Mouse (Mus musculus) intestine, postnatal 0 days (tissue): Measurements from ENCODE around the gene Gm11077. TPM values are rescaled to one million over a fixed set of nuclear protein-coding genes. Genes with fewer than 3 reads are reported as not detected.

Experiments
- ATAC-seq: fragments of 200-750 bp; cut with Nextera tagmentation; 2 replicates; pipeline ENCODE4 v1.8.0; 2017; ENCODE audit warnings: mild to moderate bottlenecking, moderate TSS enrichment, moderate library complexity
- H3K27ac ChIP-seq: fragments of 300-500 bp; sonication (generic); 2 replicates; pipeline ENCODE4 v1.5.1; 2014; ENCODE audit warnings: mild to moderate bottlenecking, low read depth, low read length, moderate library complexity
- H3K27me3 ChIP-seq: fragments of 300-500 bp; sonication (generic); replicated peaks from 2 replicates; pipeline ENCODE4 v1.6.1; 2014; ENCODE audit warnings: low read length, mixed read lengths; ENCODE audit not compliant: control insufficient read depth, insufficient read depth
- H3K36me3 ChIP-seq: fragments of 300-500 bp; sonication (generic); 2 replicates; pipeline ENCODE4 v1.6.1; 2014; ENCODE audit warnings: mild to moderate bottlenecking, moderate library complexity; ENCODE audit not compliant: control insufficient read depth, insufficient read depth
- H3K4me1 ChIP-seq: fragments of 300-500 bp; sonication (generic); replicated peaks from 2 replicates; pipeline ENCODE4 v1.6.1; 2014; ENCODE audit warnings: antibody characterized with exemption, low read length, mixed read lengths; ENCODE audit not compliant: control insufficient read depth, insufficient read depth
- H3K4me2 ChIP-seq: fragments of 300-500 bp; sonication (generic); replicated peaks from 2 replicates; pipeline ENCODE4 v1.6.1; 2014; ENCODE audit warnings: low read depth, mild to moderate bottlenecking, moderate library complexity
- H3K4me3 ChIP-seq: fragments of 300-500 bp; sonication (generic); 2 replicates; pipeline ENCODE4 v1.5.1; 2014; ENCODE audit warnings: low read depth, low read length
- H3K9ac ChIP-seq: fragments of 300-500 bp; sonication (generic); 2 replicates; pipeline ENCODE4 v1.6.1; 2014; ENCODE audit warnings: mild to moderate bottlenecking, low read depth, low read length
- H3K9me3 ChIP-seq: fragments of 300-500 bp; sonication (generic); 2 replicates; pipeline ENCODE4 v1.6.1; 2016; ENCODE audit warnings: mixed run types; ENCODE audit not compliant: control insufficient read depth
- CTCF ChIP-seq: sonication (generic); IDR thresholded peaks from 2 replicates; pipeline ENCODE4 v1.5.1; 2016; ENCODE audit warnings: low read depth, mild to moderate bottlenecking, control low read depth, antibody characterized with exemption, moderate library complexity
- WGBS: fragments of 180-500 bp; shearing (Covaris S2); extraction: QIAGEN DNeasy Blood & Tissue Kit; methylation state at CpG from one replicate; pipeline ENCODE4 v1.1.7; 2014; 5-methylcytosine and 5-hydroxymethylcytosine counted together
- polyA plus RNA-seq: library from polyadenylated mRNA; unstranded; fragments of >200 nt; fragmentation: Nextera tagmentation; extraction: Ambion mirVana; gene quantifications from 2 replicates; pipeline ENCODE4 v1.2.1, GENCODE M21; 2015

Gene Gm11077
- polyA plus RNA-seq, 1 experiment from 2014 or later = not detected

GRCm38 (mm10) chr6:140696192-140696879 is 32.7 kb upstream of the Gm11077 start:
- Histone ChIP-seq H3K4me1 (no peaks in the 10 kb centered on the region), H3K27ac (no peak overlapping the region), H3K9ac (no peak overlapping the region), H3K4me3 (no peak overlapping the region), H3K4me2 (no peak overlapping the region), H3K36me3 (no peaks in the 10 kb centered on the region), H3K27me3 (no peaks in the 10 kb centered on the region), H3K9me3 (no peaks in the 10 kb centered on the region)
- 56% methylated on average over 12 of the region's 12 CpGs for WGBS
- no peak for TF ChIP-seq CTCF
- no peak for ATAC-seq

- Histone ChIP-seq H3K27ac (no peak overlapping the region), H3K9ac (no peak overlapping the region), H3K36me3 (no peaks in the 10 kb centered on the region), H3K27me3 (no peaks in the 10 kb centered on the region), H3K4me1 (no peaks in the 10 kb centered on the region), H3K9me3 (no peaks in the 10 kb centered on the region), H3K4me2 (no peak overlapping the region), H3K4me3 (no peak overlapping the region)
- ATAC-seq = no peak
- WGBS = 85% methylated on average over 11 of the region's 11 CpGs
- TF ChIP-seq CTCF = no peak
Measured at GRCm38 (mm10) chr6:140697994-140698393, 31.1 kb upstream of the Gm11077 start.

DNA sequence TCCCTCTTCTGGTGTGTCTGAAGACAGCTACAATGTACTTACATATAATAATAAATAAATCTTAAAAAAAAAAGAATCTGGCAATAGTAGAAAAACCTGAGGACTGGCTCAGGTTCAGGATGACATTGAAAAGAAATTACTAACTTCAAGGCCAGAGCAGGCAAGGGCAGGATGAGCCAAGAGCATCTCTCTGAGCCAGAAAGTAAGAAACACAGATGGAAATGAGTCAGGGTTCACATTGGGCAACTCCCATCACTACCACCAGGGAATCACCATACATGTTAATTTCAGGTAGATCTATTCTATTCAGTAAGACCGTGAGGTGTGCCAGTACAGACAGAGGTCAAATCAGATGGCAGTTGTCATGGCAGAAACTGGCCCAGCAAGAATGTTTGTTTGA is 30.5 kb upstream of the Gm11077 start:
- no peak overlapping the region for H3K4me3 ChIP-seq

DNA sequence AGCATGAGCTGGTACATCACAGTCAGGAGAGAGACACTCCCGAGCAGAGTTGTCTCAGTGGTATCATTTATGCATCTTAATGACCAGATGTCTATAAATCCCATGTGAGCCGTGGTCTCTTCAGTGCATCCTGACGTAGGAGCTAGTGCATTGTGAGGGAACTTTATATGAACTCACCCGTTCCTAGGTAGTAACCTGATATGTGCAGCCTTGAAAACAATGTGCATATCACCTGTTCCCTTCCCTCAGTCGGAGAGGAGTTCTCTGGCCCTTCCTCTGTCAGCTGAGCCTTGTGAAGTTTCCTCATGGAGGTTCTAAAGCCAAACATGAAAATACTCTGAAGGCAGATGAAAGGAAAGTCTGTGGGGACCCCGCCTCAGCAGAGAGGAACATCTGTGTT is 27.8 kb upstream of the Gm11077 start:
- WGBS = 74% methylated on average over 6 of the region's 6 CpGs
- H3K9ac ChIP-seq = no peak overlapping the region

More for the DNA sequence above, 30.5 kb upstream of the Gm11077 start:
- no peak overlapping the region for H3K4me2 ChIP-seq
- H3K27me3 ChIP-seq = no peaks in the 10 kb centered on the region
- no peak overlapping the region for H3K27ac ChIP-seq
- no peaks in the 10 kb centered on the region for H3K9me3 ChIP-seq
- 96% methylated on average over 1 of the region's 1 CpGs for WGBS
- ATAC-seq = no peak
- no peaks in the 10 kb centered on the region for H3K4me1 ChIP-seq
- H3K9ac ChIP-seq = no peak overlapping the region
- no peak for TF ChIP-seq CTCF
- H3K36me3 ChIP-seq = no peaks in the 10 kb centered on the region

DNA sequence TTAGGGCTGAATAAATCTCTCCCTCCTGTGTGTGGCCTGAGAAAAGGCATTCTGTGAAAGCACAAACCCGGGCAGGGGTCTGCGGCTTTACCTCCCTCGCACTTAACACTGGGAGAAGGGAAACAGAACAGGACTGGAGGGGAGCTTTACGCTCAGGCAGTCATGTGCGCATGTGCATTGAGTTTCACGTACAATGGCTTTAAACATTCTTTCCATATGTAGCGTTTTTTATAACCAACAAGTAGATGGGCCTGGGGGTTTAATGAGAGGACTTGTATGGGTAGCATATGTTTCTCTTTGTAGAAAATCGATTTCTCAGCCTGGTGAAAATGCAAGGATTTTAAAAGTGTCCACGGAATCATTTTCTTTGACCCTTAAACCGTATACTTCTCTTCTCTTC is 24.0 kb upstream of the Gm11077 start:
- no peak overlapping the region for H3K4me2 ChIP-seq
- no peak for TF ChIP-seq CTCF
- ATAC-seq = no peak
- no peak overlapping the region for H3K4me3 ChIP-seq
- peaks cover 4% of the 10 kb centered on the region for H3K9me3 ChIP-seq
- no peak overlapping the region for H3K27ac ChIP-seq
- no peaks in the 10 kb centered on the region for H3K27me3 ChIP-seq
- H3K9ac ChIP-seq = no peak overlapping the region
- no peaks in the 10 kb centered on the region for H3K4me1 ChIP-seq
- no peaks in the 10 kb centered on the region for H3K36me3 ChIP-seq
- 93% methylated on average over 10 of the region's 10 CpGs for WGBS

More for the DNA sequence above, 27.8 kb upstream of the Gm11077 start:
- H3K36me3 ChIP-seq = no peaks in the 10 kb centered on the region
- ATAC-seq = no peak
- no peaks in the 10 kb centered on the region for H3K4me1 ChIP-seq
- no peak overlapping the region for H3K27ac ChIP-seq
- no peak overlapping the region for H3K4me3 ChIP-seq
- peaks cover 4% of the 10 kb centered on the region for H3K9me3 ChIP-seq
- H3K27me3 ChIP-seq = no peaks in the 10 kb centered on the region
- TF ChIP-seq CTCF = no peak
- H3K4me2 ChIP-seq = no peak overlapping the region

GRCm38 (mm10) chr6:140706056-140706455 is 23.0 kb upstream of the Gm11077 start:
- H3K9me3 ChIP-seq = peaks cover 4% of the 10 kb centered on the region
- no peak for ATAC-seq
- no peak overlapping the region for H3K4me2 ChIP-seq
- H3K27ac ChIP-seq = no peak overlapping the region
- WGBS = 89% methylated on average over 5 of the region's 5 CpGs
- no peaks in the 10 kb centered on the region for H3K27me3 ChIP-seq
- H3K36me3 ChIP-seq = no peaks in the 10 kb centered on the region
- peak; percentile 31; the same call in 1 of the 2 replicates for TF ChIP-seq CTCF
- H3K4me3 ChIP-seq = no peak overlapping the region
- H3K4me1 ChIP-seq = no peaks in the 10 kb centered on the region
- no peak overlapping the region for H3K9ac ChIP-seq
